Mouse (Mus musculus) ES-E14 (cell line): ENCODE measurements around the gene Snapin.

Source experiments
- CHD2 ChIP-seq: IDR thresholded peaks from 2 replicates; pipeline ENCODE4 v1.6.1; 2014; ENCODE audit warnings: mild to moderate bottlenecking, low read depth, low read length, inconsistent platforms
- MAFK ChIP-seq: IDR thresholded peaks from 2 replicates; pipeline ENCODE4 v1.6.1; 2014; ENCODE audit warnings: mild to moderate bottlenecking, low read depth, low read length, inconsistent platforms; ENCODE audit not compliant: insufficient read depth

GRCm38 (mm10) chr3:90503444-90503843 is 12.6 kb upstream of the Snapin start:
- TF ChIP-seq MAFK = no peak
- no peak for TF ChIP-seq CHD2
